Mouse (Mus musculus): Measurements from ENCODE around the gene Rrnad1.

GRCm38 (mm10) chr3:87947056-87947810 is 16.7 kb upstream of the Rrnad1 start:
- TF ChIP-seq POLR2A (IDR thresholded peaks at IDR 0.05; ENCODE audit: borderline replicate concordance, extremely low read depth, insufficient read depth, insufficient read length, poor library complexity, severe bottlenecking) (no peak), CTCF (IDR thresholded peaks at IDR 0.05; ENCODE audit: borderline replicate concordance, extremely low read depth, insufficient read depth, insufficient read length) (no peak)

All from brain, embryonic 14.5 days (tissue).